Mouse (Mus musculus) stomach, embryonic 16.5 days (tissue): ENCODE data around the gene Slc25a21. TPM values are rescaled to one million over a fixed set of nuclear protein-coding genes. Genes with fewer than 3 reads are reported as not detected.

Experiments
- ATAC-seq: fragments of 200-750 bp; cut with Nextera tagmentation; 2 replicates; pipeline ENCODE4 v1.8.0; 2017; ENCODE audit warnings: moderate number of reproducible peaks, moderate TSS enrichment; ENCODE audit not compliant: insufficient read depth, low FRiP score
- H3K27ac ChIP-seq: fragments of 300-500 bp; sonication (generic); 2 replicates; pipeline ENCODE4 v1.5.1; 2014; ENCODE audit warnings: low read length
- H3K27me3 ChIP-seq: fragments of 300-500 bp; sonication (generic); 2 replicates; pipeline ENCODE4 v1.6.1; 2014; ENCODE audit warnings: low read length, control low read depth, mixed read lengths; ENCODE audit not compliant: control insufficient read depth, insufficient read depth
- H3K36me3 ChIP-seq: fragments of 300-500 bp; sonication (generic); 2 replicates; pipeline ENCODE4 v1.6.1; 2014; ENCODE audit warnings: low read length; ENCODE audit not compliant: control insufficient read depth, insufficient read depth
- H3K4me1 ChIP-seq: fragments of 300-500 bp; sonication (generic); 2 replicates; pipeline ENCODE4 v1.6.1; 2014; ENCODE audit warnings: low read length, control low read depth, mixed read lengths; ENCODE audit not compliant: control insufficient read depth, insufficient read depth
- H3K4me2 ChIP-seq: fragments of 300-500 bp; sonication (generic); 2 replicates; pipeline ENCODE4 v1.6.1; 2014; ENCODE audit warnings: low read depth, low read length, mixed read lengths
- H3K4me3 ChIP-seq: fragments of 300-500 bp; sonication (generic); replicated peaks from 2 replicates; pipeline ENCODE4 v1.5.1; 2014; ENCODE audit warnings: mild to moderate bottlenecking, low read length
- H3K9ac ChIP-seq: fragments of 300-500 bp; sonication (generic); 2 replicates; pipeline ENCODE4 v1.6.1; 2014; ENCODE audit warnings: low read length
- H3K9me3 ChIP-seq: fragments of 300-500 bp; sonication (generic); replicated peaks from 2 replicates; pipeline ENCODE4 v1.6.1; 2016; ENCODE audit warnings: low read length, control low read depth; ENCODE audit not compliant: control insufficient read depth
- WGBS: fragments of 180-500 bp; shearing (Covaris S2); extraction: QIAGEN DNeasy Blood & Tissue Kit; methylation state at CpG from one replicate; pipeline ENCODE4 v1.1.7; 2014; 5-methylcytosine and 5-hydroxymethylcytosine counted together
- polyA plus RNA-seq: library from polyadenylated mRNA; unstranded; fragments of >200 nt; fragmentation: Nextera tagmentation; extraction: Ambion mirVana; gene quantifications from 2 replicates; pipeline ENCODE4 v1.2.1, GENCODE M21; 2015

The Slc25a21 gene
- polyA plus RNA-seq, 1 experiment from 2014 or later, result 3.3 TPM

GRCm38 (mm10) chr12:57098371-57098770 is 98.9 kb downstream of the Slc25a21 start:
- no peaks in the 10 kb centered on the region for H3K36me3 ChIP-seq
- no peak overlapping the region for H3K4me2 ChIP-seq
- no peak overlapping the region for H3K27ac ChIP-seq
- H3K27me3 ChIP-seq, result no peaks in the 10 kb centered on the region
- no peaks in the 10 kb centered on the region for H3K4me1 ChIP-seq
- ATAC-seq, result no peak
- no peak overlapping the region for H3K9ac ChIP-seq
- 78% methylated on average over 5 of the region's 5 CpGs for WGBS
- no peak overlapping the region for H3K4me3 ChIP-seq
- no peaks in the 10 kb centered on the region for H3K9me3 ChIP-seq

- H3K27ac ChIP-seq, result no peak overlapping the region
- H3K36me3 ChIP-seq, result no peaks in the 10 kb centered on the region
- no peak overlapping the region for H3K4me2 ChIP-seq
- no peak overlapping the region for H3K9ac ChIP-seq
- H3K27me3 ChIP-seq, result no peaks in the 10 kb centered on the region
- no peak for ATAC-seq
- 44% methylated on average over 5 of the region's 5 CpGs for WGBS
- no peaks in the 10 kb centered on the region for H3K4me1 ChIP-seq
- H3K9me3 ChIP-seq, result no peaks in the 10 kb centered on the region
- no peak overlapping the region for H3K4me3 ChIP-seq
Observed at GRCm38 (mm10) chr12:57093107-57093506, 104.2 kb downstream of the Slc25a21 start.

- Histone ChIP-seq H3K9me3 (no peaks in the 10 kb centered on the region), H3K4me2 (no peak overlapping the region), H3K4me3 (no peak overlapping the region), H3K36me3 (no peaks in the 10 kb centered on the region), H3K27ac (no peak overlapping the region), H3K4me1 (no peaks in the 10 kb centered on the region), H3K27me3 (no peaks in the 10 kb centered on the region), H3K9ac (no peak overlapping the region)
- 46% methylated on average over 3 of the region's 3 CpGs for WGBS
- ATAC-seq, result no peak
Observed at GRCm38 (mm10) chr12:57084519-57084918, 112.8 kb downstream of the Slc25a21 start.

- H3K9ac ChIP-seq, result no peak overlapping the region
- 83% methylated on average over 5 of the region's 5 CpGs for WGBS
- H3K4me3 ChIP-seq, result no peak overlapping the region
- no peak overlapping the region for H3K4me2 ChIP-seq
- H3K4me1 ChIP-seq, result no peaks in the 10 kb centered on the region
- no peaks in the 10 kb centered on the region for H3K27me3 ChIP-seq
- ATAC-seq, result no peak
- no peaks in the 10 kb centered on the region for H3K9me3 ChIP-seq
- H3K36me3 ChIP-seq, result no peaks in the 10 kb centered on the region
- no peak overlapping the region for H3K27ac ChIP-seq
Observed at GRCm38 (mm10) chr12:57083533-57083932, 113.7 kb downstream of the Slc25a21 start.

- H3K4me3 ChIP-seq, result no peak overlapping the region
- H3K27ac ChIP-seq, result no peak overlapping the region
- H3K27me3 ChIP-seq, result no peaks in the 10 kb centered on the region
- H3K9me3 ChIP-seq, result no peaks in the 10 kb centered on the region
- no peaks in the 10 kb centered on the region for H3K4me1 ChIP-seq
- no peak overlapping the region for H3K9ac ChIP-seq
- ATAC-seq, result no peak
- WGBS, result 78% methylated on average over 4 of the region's 4 CpGs
- no peak overlapping the region for H3K4me2 ChIP-seq
- H3K36me3 ChIP-seq, result no peaks in the 10 kb centered on the region
Observed at GRCm38 (mm10) chr12:57076606-57077005, 120.7 kb downstream of the Slc25a21 start.

- H3K4me3 ChIP-seq, result no peak overlapping the region
- WGBS, result 73% methylated on average over 2 of the region's 2 CpGs
- H3K9ac ChIP-seq, result no peak overlapping the region
- H3K4me1 ChIP-seq, result no peaks in the 10 kb centered on the region
- no peaks in the 10 kb centered on the region for H3K27me3 ChIP-seq
- no peaks in the 10 kb centered on the region for H3K36me3 ChIP-seq
- no peak for ATAC-seq
- H3K9me3 ChIP-seq, result no peaks in the 10 kb centered on the region
- H3K27ac ChIP-seq, result no peak overlapping the region
- H3K4me2 ChIP-seq, result no peak overlapping the region
Observed at GRCm38 (mm10) chr12:57072616-57073015, 124.7 kb downstream of the Slc25a21 start.

GRCm38 (mm10) chr12:57068607-57069006 is 128.7 kb downstream of the Slc25a21 start:
- H3K27ac ChIP-seq, result no peak overlapping the region
- no peaks in the 10 kb centered on the region for H3K27me3 ChIP-seq
- H3K36me3 ChIP-seq, result no peaks in the 10 kb centered on the region
- WGBS, result 42% methylated on average over 5 of the region's 5 CpGs
- H3K9ac ChIP-seq, result no peak overlapping the region
- H3K4me3 ChIP-seq, result no peak overlapping the region
- no peaks in the 10 kb centered on the region for H3K9me3 ChIP-seq
- H3K4me2 ChIP-seq, result no peak overlapping the region
- no peak for ATAC-seq
- no peaks in the 10 kb centered on the region for H3K4me1 ChIP-seq

GRCm38 (mm10) chr12:57019737-57020136 is 177.5 kb downstream of the Slc25a21 start:
- no peaks in the 10 kb centered on the region for H3K36me3 ChIP-seq
- no peak overlapping the region for H3K27ac ChIP-seq
- H3K27me3 ChIP-seq, result no peaks in the 10 kb centered on the region
- H3K4me2 ChIP-seq, result no peak overlapping the region
- H3K4me3 ChIP-seq, result no peak overlapping the region
- no peak for ATAC-seq
- no peak overlapping the region for H3K9ac ChIP-seq
- 55% methylated on average over 4 of the region's 4 CpGs for WGBS
- no peaks in the 10 kb centered on the region for H3K9me3 ChIP-seq
- H3K4me1 ChIP-seq, result no peaks in the 10 kb centered on the region

GRCm38 (mm10) chr12:57016845-57017244 is 180.4 kb downstream of the Slc25a21 start:
- H3K4me2 ChIP-seq, result no peak overlapping the region
- no peak overlapping the region for H3K9ac ChIP-seq
- H3K4me3 ChIP-seq, result no peak overlapping the region
- no peaks in the 10 kb centered on the region for H3K4me1 ChIP-seq
- no peaks in the 10 kb centered on the region for H3K9me3 ChIP-seq
- no peaks in the 10 kb centered on the region for H3K36me3 ChIP-seq
- no peaks in the 10 kb centered on the region for H3K27me3 ChIP-seq
- no peak for ATAC-seq
- WGBS, result 91% methylated on average over 3 of the region's 3 CpGs
- H3K27ac ChIP-seq, result no peak overlapping the region

GRCm38 (mm10) chr12:57016324-57016723 is 180.9 kb downstream of the Slc25a21 start:
- Histone ChIP-seq H3K9ac (no peak overlapping the region), H3K4me2 (no peak overlapping the region), H3K4me1 (no peaks in the 10 kb centered on the region), H3K36me3 (no peaks in the 10 kb centered on the region), H3K4me3 (no peak overlapping the region), H3K9me3 (no peaks in the 10 kb centered on the region), H3K27ac (no peak overlapping the region), H3K27me3 (no peaks in the 10 kb centered on the region)
- WGBS, result 45% methylated on average over 3 of the region's 3 CpGs
- ATAC-seq, result no peak
